Mouse (Mus musculus): ENCODE results near the gene Pde4d.

Pde4d gene

GRCm38 (mm10) chr13:108490872-108491271, 41.1 kb downstream of the Pde4d start:
- DNase-seq (ENCODE audit: low spot score), result no peak

DNA sequence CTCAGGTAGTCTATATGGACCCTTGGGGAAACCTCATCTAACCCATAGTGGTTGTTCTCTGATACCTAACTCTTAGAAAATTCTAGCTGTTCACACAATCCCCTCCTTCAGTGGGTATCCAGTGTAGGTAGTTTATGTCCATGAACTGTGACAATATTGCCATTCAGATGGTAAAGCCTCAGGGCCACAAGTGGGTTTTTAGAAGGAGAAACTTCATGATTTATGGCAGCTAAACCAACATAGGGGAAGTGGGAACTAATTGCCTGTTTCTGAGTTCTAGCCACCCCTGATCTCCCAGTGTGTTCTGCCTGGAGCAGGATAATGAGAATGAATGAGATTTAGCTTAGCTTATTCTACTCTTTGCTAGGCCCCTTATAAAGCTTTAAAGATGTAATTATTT, 43.1 kb downstream of the Pde4d start:
- no peak for DNase-seq (ENCODE audit: low spot score)

- DNase-seq (ENCODE audit: low spot score), result no peak
Measured at GRCm38 (mm10) chr13:108494365-108494764, 44.6 kb downstream of the Pde4d start.

DNA sequence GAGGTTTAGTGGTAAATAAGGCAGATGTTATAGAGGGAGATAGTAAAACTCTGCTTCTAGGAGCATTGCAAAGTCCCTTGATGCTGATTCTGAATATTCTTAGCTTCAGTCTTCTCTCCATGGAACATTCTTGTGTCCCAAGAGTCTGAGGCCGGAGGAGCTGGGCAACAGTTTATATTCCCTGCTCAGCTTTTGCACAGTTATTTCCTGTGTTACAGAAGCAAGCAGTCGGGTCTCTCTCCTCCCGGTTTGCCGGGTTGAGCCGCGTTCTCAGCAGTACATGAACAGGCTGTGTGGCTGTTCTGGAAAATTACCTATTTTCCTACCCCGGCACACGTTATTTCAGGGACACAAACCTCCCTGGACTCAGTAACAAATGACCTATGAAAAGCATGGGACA, 48.0 kb downstream of the Pde4d start:
- DNase-seq (ENCODE audit: low spot score), result no peak

DNA sequence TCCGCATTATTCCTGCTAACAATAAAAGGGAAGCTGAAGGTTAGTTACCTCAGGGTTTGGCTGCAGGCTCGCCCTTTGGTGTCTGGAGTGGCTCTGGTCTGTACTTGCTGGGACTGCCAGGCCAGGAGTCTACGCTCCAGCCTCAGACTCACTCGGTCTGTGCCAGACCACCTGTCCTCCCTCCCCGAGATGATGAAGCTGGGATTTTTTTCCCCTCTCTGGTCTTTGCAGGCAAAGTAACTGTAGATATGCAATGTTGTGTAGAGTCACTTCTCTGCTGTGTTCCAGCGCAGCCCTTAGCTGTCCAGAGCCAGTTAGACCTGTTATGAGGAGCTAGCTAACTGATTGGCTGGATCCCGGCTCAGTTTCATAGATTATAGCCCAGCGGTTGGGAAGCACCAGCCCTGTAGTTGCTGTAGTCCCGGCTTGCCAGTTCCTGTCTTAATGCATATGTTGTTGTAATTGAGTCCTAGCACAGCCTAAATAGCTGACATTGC, 48.5 kb downstream of the Pde4d start:
- DNase-seq (ENCODE audit: low spot score), result peak; percentile 8

- DNase-seq (ENCODE audit: low spot score), result no peak
Measured at GRCm38 (mm10) chr13:108498773-108499313, 49.1 kb downstream of the Pde4d start.

GRCm38 (mm10) chr13:108501386-108501785, 51.6 kb downstream of the Pde4d start:
- no peak for DNase-seq (ENCODE audit: low spot score)

DNA sequence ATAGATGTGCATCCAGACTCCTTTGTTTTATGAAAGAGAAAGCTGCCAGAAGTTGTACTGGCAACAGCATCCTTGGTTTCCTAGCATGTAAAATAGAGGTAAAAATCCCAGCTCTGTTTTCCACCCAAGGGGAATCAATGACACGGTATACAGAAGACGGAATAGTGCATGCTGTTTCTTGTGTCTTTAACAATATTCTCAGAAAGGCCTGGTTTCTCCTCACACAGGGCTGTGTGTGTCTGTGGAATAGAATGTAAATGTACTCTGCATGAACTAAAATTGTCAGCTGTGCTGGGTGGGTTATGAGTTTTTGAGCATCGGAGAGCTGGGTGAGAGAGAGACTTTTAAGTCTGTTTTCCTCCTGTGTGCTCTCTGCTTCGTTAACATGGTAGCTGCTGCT, 74.8 kb downstream of the Pde4d start:
- no peak for DNase-seq (ENCODE audit: low spot score)

- no peak for DNase-seq (ENCODE audit: low spot score)
Measured at GRCm38 (mm10) chr13:108524969-108525368, 75.2 kb downstream of the Pde4d start.

GRCm38 (mm10) chr13:108526258-108527007, 76.7 kb downstream of the Pde4d start:
- no peak for DNase-seq (ENCODE audit: low spot score)

DNA sequence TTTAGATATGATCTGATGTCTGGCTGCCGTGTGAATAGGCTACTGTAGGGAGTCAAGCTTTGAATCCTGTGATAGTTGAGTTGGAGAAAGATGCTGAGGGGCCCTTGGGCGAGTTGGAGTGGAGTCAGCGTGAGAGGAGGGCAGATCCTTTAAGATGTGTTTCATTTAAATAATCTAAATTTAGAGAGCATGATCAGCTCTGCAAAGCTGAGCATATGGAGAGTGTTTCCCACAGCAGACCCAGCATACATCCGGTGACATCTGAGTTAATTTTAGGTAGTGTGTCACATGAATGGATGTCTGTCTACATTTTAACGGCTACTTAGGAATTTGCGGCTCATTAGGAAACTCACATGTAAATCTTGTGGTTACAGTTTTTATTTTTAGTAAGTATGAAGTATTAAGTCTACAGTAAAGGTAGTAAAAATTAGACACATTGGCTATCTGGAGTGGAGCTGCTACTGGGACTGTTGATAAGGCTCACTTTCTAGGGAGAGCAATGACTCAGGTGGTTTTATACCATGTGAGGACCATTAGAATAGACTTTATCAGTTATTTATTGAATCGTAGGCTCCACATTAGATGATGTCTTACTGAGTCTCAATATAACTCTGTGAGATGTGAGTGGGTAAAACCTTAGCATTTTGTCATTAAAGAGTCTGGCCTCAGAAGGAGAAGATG, 77.5 kb downstream of the Pde4d start:
- no peak for DNase-seq (ENCODE audit: low spot score)

DNA sequence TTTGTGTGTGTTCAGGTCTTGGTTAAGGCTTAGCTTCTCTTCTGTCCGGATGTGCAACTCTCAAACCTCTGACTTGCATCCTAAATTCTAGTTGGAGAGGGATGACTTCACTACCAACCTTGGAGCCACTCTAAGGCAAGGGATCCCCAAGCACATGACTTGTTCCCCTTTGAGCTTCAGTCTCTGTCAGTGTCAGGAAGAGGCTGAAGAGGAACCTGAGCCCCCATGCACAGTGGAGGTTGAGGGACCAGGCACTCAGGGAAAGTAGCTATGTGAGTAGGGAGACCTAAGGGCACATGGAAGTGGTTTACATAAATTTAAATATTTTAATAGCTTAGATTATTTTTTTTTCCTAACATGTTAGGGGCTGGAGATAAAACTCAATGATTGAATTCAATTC, 78.6 kb downstream of the Pde4d start:
- no peak for DNase-seq (ENCODE audit: low spot score)

GRCm38 (mm10) chr13:108532875-108533274, 83.1 kb downstream of the Pde4d start:
- DNase-seq (ENCODE audit: low spot score), result no peak

DNA sequence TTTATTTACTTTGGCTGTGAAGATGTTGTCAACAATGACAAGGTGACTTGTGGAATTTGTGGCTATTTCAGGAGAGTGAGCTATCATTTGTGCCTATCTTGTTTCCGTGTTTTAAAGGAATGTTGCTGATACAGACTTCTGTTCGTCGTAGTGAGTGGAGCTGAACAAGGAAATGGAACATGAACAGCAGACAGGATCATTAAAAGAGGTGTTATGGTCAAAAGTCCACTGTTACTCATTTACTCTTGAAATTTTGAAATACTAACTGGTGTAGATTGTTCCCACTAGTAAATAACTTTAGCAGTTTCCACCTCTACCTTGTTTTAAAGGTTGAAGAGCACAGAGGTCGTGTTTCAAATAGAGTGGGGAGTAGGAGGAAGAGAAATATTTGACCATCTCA, 86.7 kb downstream of the Pde4d start:
- no peak for DNase-seq (ENCODE audit: low spot score)

- DNase-seq (ENCODE audit: low spot score), result no peak
Measured at GRCm38 (mm10) chr13:108536951-108537350, 87.2 kb downstream of the Pde4d start.

DNA sequence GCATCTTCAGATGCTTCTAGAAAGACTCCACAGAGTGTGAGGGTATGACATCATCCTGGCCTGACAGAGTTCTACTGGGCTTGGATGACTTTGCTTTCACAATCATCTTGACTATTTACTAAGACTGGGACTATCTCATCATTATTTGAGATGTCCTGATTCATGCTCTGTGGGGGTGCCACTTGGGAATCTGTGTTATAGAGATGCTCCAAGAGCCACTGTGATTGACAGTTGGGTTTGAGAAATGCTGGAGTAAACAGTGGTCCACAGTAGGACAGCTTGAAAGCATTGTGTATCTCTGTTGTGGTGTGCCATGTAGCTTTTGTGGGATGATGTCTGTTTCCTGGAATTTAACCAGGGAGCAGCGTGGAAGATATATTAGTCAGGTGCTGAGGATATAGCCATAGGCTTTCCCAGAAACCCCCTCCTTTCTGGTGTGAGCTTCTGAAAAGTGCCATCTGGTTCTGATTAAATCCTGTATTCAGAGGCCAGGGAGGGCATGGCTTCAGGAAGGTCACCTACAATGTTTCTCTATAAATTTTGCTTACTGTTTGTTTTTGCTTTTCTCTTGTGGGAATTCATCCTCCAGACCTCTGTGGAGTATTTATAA, 89.1 kb downstream of the Pde4d start:
- DNase-seq (ENCODE audit: low spot score), result no peak

DNA sequence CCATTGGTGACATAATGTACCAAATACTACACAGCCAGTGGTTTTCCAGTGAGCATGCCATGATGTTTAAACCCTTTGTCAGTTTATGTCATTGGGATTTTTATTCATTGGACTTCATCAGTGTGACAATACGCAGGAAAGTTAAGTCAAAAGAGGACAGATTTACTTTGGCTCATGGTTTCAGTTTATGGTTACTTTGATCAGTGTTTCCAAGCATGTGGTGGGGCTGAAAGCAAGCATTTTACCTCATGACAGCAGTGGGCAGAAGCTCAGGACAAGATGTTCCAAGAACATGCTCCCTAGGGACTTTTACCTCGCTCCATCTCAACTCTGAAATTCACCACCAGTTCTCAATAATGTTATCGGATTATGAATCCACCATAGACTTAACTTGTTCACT, 91.7 kb downstream of the Pde4d start:
- no peak for DNase-seq (ENCODE audit: low spot score)

GRCm38 (mm10) chr13:108542342-108542761, 92.6 kb downstream of the Pde4d start:
- DNase-seq (ENCODE audit: low spot score), result no peak

DNA sequence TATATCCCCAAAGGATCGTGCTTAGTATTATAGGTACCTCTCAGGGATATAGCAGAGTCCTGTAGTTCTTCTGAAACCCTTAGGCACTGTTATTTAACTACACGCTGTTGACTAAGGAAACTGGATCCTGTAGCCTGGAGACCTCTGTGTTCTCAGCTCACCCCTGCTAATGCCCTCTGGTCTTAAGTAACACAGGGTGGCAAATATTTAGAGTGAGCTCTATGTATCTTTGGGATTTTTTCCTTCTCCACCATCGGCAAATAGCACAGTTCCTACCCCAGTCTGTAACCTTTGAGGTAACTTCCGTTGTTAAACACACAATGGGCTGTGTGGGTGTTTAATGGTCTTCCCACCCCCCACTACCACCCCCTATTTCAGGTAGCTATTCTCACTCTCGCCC, 102.5 kb downstream of the Pde4d start:
- DNase-seq (ENCODE audit: low spot score), result no peak

DNA sequence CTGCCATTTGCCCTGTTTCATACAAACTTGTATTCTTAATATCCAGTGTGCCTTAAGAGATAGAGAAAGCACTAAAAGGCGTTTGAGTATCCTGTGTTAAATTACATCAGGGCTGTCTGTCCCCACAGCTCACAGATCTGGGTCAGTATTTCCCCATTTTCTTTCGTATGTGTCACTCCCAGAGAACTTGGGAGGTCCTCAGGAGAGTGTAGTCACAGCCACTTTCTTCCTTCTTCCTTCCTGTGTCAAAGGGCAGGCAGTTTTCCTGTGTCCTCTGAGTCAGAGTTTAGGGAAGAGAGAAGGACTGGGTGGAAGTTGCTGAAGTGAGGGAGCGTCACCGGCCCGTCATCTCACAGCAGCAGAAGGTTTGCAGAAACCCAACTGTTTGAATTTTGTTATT, 103.2 kb downstream of the Pde4d start:
- no peak for DNase-seq (ENCODE audit: low spot score)

- no peak for DNase-seq (ENCODE audit: low spot score)
Measured at GRCm38 (mm10) chr13:108554901-108555300, 105.2 kb downstream of the Pde4d start.

- no peak for DNase-seq (ENCODE audit: low spot score)
Measured at GRCm38 (mm10) chr13:108596938-108597337, 147.2 kb downstream of the Pde4d start.

DNA sequence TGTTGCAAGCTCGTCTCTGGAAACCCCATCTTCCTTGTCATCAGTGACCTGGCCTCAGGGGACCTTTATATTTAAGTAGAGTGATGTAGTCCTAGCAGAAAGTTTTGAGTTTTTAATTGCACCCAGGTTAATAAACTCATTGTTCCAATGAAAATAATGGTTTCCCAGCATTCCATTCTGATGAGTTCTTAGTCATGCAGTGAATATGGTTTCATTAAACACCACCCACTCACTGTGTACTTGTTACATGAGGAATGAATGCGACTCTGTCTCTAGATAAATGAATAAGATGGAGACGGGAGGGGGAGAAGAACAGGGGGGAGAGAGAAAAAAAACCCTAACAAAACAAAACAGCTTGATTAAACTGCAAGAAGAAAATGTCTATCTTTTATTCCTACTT, 148.9 kb downstream of the Pde4d start:
- no peak for DNase-seq (ENCODE audit: low spot score)
